Mouse (Mus musculus): ENCODE measurements at regions not wholly inside any gene's neighbourhood (a gene's known extent, or its start where the extent isn't known, plus 50 kb on each side); places are given as distances from the start of the nearest gene placed in this dataset.

DNA sequence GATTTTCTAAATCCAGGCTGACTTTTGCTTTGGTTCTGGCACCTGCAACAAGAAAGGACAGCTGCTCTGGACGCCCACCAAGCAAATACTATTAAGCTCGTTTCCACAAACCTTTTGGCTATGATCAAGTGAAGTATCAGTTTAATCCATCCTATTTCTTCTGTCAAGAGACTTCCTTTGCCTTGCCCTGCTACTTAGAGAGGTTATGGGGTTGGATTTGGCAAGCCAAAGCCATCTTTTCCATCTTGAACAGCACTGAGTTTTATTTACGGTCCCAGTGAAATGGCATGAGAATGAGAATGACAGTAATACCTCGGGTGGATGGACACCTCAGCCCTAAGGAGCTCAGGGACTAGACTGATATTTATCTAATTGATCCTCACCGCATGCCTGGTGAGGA is 285.4 kb downstream of the Cenpc1 start:
- no peak overlapping the region for H3K4me3 ChIP-seq (replicated peaks)
- WGBS: 59% methylated on average over 5 of the region's 5 CpGs
- no peak for ATAC-seq (ENCODE audit: insufficient number of reproducible peaks, low FRiP score, low TSS enrichment, low read depth)
- H3K27ac ChIP-seq (replicated peaks): no peak overlapping the region
- no peaks in the 10 kb centered on the region for H3K27me3 ChIP-seq
- no peaks in the 10 kb centered on the region for H3K9me3 ChIP-seq (replicated peaks)
- no peak overlapping the region for H3K9ac ChIP-seq
- H3K4me2 ChIP-seq (replicated peaks): no peak overlapping the region
- no peaks in the 10 kb centered on the region for H3K4me1 ChIP-seq
- no peaks in the 10 kb centered on the region for H3K36me3 ChIP-seq

- Histone ChIP-seq H3K4me3 (replicated peaks) (no peak overlapping the region), H3K9me3 (replicated peaks) (no peaks in the 10 kb centered on the region), H3K36me3 (no peaks in the 10 kb centered on the region), H3K4me1 (no peaks in the 10 kb centered on the region), H3K27ac (replicated peaks) (no peak overlapping the region), H3K27me3 (no peaks in the 10 kb centered on the region), H3K9ac (no peak overlapping the region), H3K4me2 (replicated peaks) (no peak overlapping the region)
- ATAC-seq (ENCODE audit: insufficient number of reproducible peaks, low FRiP score, low TSS enrichment, low read depth): no peak
- WGBS: 53% methylated on average over 4 of the region's 4 CpGs
These were observed 286.2 kb downstream of the Cenpc1 start for GRCm38 (mm10) chr5:85779205-85779604.

GRCm38 (mm10) chr5:85772660-85773059 is 292.7 kb downstream of the Cenpc1 start:
- 81% methylated on average over 4 of the region's 4 CpGs for WGBS
- Histone ChIP-seq H3K4me1 (no peaks in the 10 kb centered on the region), H3K36me3 (no peaks in the 10 kb centered on the region), H3K27me3 (no peaks in the 10 kb centered on the region), H3K9ac (no peak overlapping the region), H3K4me2 (replicated peaks) (no peak overlapping the region), H3K27ac (replicated peaks) (no peak overlapping the region), H3K4me3 (replicated peaks) (no peak overlapping the region), H3K9me3 (replicated peaks) (no peaks in the 10 kb centered on the region)
- ATAC-seq (ENCODE audit: insufficient number of reproducible peaks, low FRiP score, low TSS enrichment, low read depth): no peak

GRCm38 (mm10) chr5:85772086-85772485 is 293.3 kb downstream of the Cenpc1 start:
- ATAC-seq (ENCODE audit: insufficient number of reproducible peaks, low FRiP score, low TSS enrichment, low read depth): no peak
- no peak overlapping the region for H3K9ac ChIP-seq
- no peaks in the 10 kb centered on the region for H3K36me3 ChIP-seq
- no peaks in the 10 kb centered on the region for H3K4me1 ChIP-seq
- no peaks in the 10 kb centered on the region for H3K9me3 ChIP-seq (replicated peaks)
- 62% methylated on average over 4 of the region's 4 CpGs for WGBS
- H3K27me3 ChIP-seq: no peaks in the 10 kb centered on the region
- no peak overlapping the region for H3K27ac ChIP-seq (replicated peaks)
- H3K4me2 ChIP-seq (replicated peaks): no peak overlapping the region
- H3K4me3 ChIP-seq (replicated peaks): no peak overlapping the region

DNA sequence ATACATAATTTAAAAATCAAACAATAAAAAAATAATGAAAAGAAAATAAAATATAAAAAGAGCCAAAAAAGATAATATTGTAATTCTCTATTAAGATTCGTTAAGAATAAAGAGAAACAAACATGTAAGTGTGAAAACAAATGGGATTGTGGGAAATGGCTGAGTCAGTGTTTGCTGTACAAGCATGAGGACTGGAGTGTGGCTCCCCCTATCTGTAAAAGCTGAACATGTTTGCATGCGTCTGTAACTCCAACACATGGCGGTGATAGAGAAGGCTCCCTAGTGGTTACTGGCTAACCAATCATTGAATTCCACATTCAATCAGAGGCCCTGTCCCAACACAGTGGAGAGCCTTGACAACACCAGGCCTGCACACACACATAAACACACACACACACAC is 298.2 kb downstream of the Cenpc1 start:
- H3K4me2 ChIP-seq (replicated peaks): no peak overlapping the region

GRCm38 (mm10) chr5:85756716-85757115 is 308.7 kb downstream of the Cenpc1 start:
- no peak for ATAC-seq (ENCODE audit: insufficient number of reproducible peaks, low FRiP score, low TSS enrichment, low read depth)
- H3K4me3 ChIP-seq (replicated peaks): no peak overlapping the region
- H3K4me1 ChIP-seq: no peaks in the 10 kb centered on the region
- 83% methylated on average over 8 of the region's 8 CpGs for WGBS
- no peaks in the 10 kb centered on the region for H3K9me3 ChIP-seq (replicated peaks)
- H3K9ac ChIP-seq: no peak overlapping the region
- H3K4me2 ChIP-seq (replicated peaks): no peak overlapping the region
- no peaks in the 10 kb centered on the region for H3K27me3 ChIP-seq
- no peak overlapping the region for H3K27ac ChIP-seq (replicated peaks)
- H3K36me3 ChIP-seq: no peaks in the 10 kb centered on the region

More for the DNA sequence above, 298.2 kb downstream of the Cenpc1 start:
- H3K4me3 ChIP-seq (replicated peaks): no peak overlapping the region
- H3K4me1 ChIP-seq: no peaks in the 10 kb centered on the region
- no peak overlapping the region for H3K27ac ChIP-seq (replicated peaks)
- H3K36me3 ChIP-seq: no peaks in the 10 kb centered on the region
- H3K9ac ChIP-seq: no peak overlapping the region
- WGBS: 85% methylated on average over 3 of the region's 3 CpGs
- no peaks in the 10 kb centered on the region for H3K9me3 ChIP-seq (replicated peaks)
- H3K27me3 ChIP-seq: no peaks in the 10 kb centered on the region
- no peak for ATAC-seq (ENCODE audit: insufficient number of reproducible peaks, low FRiP score, low TSS enrichment, low read depth)

GRCm38 (mm10) chr5:85754227-85754626 is 311.2 kb downstream of the Cenpc1 start:
- ATAC-seq (ENCODE audit: insufficient number of reproducible peaks, low FRiP score, low TSS enrichment, low read depth): no peak
- Histone ChIP-seq H3K27me3 (no peaks in the 10 kb centered on the region), H3K4me2 (replicated peaks) (no peak overlapping the region), H3K4me3 (replicated peaks) (no peak overlapping the region), H3K36me3 (no peaks in the 10 kb centered on the region), H3K9ac (no peak overlapping the region), H3K4me1 (no peaks in the 10 kb centered on the region), H3K9me3 (replicated peaks) (no peaks in the 10 kb centered on the region), H3K27ac (replicated peaks) (no peak overlapping the region)
- 79% methylated on average over 12 of the region's 12 CpGs for WGBS

DNA sequence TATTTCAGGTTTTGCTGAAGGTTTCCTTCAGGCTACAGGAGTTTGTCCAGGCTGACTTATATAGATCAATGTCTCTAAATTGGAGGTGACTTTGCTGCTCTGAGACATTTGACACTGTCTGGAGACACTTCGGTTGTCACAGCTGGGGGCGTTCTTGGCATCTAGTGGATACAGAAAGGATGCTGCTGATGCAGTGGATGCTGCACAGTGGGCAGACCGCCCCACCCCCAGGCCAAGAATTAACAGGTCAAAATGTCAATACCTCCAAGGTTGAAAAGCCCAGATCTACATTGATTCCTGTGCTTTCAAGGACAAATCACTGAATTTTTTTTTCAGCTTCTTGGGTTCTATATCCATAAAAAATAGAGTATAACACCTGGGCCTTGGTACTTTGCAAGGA is 312.3 kb downstream of the Cenpc1 start:
- ATAC-seq (ENCODE audit: insufficient number of reproducible peaks, low FRiP score, low TSS enrichment, low read depth): no peak
- H3K36me3 ChIP-seq: no peaks in the 10 kb centered on the region
- no peaks in the 10 kb centered on the region for H3K27me3 ChIP-seq
- no peak overlapping the region for H3K4me2 ChIP-seq (replicated peaks)
- H3K27ac ChIP-seq (replicated peaks): no peak overlapping the region
- H3K4me1 ChIP-seq: no peaks in the 10 kb centered on the region
- no peak overlapping the region for H3K4me3 ChIP-seq (replicated peaks)
- H3K9me3 ChIP-seq (replicated peaks): no peaks in the 10 kb centered on the region
- H3K9ac ChIP-seq: no peak overlapping the region
- 70% methylated on average over 3 of the region's 3 CpGs for WGBS

DNA sequence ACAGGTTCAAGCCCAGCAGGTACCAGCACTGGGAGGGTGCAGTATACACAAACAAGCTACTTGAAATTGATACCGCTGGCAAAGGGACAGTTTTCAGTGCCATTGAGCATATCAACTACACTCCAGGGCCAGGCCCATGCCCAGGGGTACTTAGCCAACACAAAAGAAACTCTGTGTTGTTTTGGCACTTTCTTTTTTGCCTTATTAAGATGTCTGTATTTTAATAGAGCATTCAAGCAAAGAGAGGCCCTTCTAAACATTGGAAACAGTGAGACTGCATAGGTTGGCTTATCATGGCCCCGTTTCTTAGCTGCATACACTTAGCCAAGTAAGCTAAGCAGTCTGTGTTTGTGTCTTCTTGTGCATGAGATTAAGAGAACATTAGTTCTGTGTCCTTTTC is 313.7 kb downstream of the Cenpc1 start:
- Histone ChIP-seq H3K36me3 (no peaks in the 10 kb centered on the region), H3K9me3 (replicated peaks) (no peaks in the 10 kb centered on the region), H3K27me3 (no peaks in the 10 kb centered on the region), H3K4me3 (replicated peaks) (no peak overlapping the region), H3K27ac (replicated peaks) (no peak overlapping the region), H3K9ac (no peak overlapping the region), H3K4me2 (replicated peaks) (no peak overlapping the region), H3K4me1 (no peaks in the 10 kb centered on the region)
- no peak for ATAC-seq (ENCODE audit: insufficient number of reproducible peaks, low FRiP score, low TSS enrichment, low read depth)
- WGBS: 72% methylated on average over 2 of the region's 2 CpGs

- no peaks in the 10 kb centered on the region for H3K27me3 ChIP-seq
- ATAC-seq (ENCODE audit: insufficient number of reproducible peaks, low FRiP score, low TSS enrichment, low read depth): no peak
- H3K4me2 ChIP-seq (replicated peaks): no peak overlapping the region
- H3K9ac ChIP-seq: no peak overlapping the region
- no peak overlapping the region for H3K4me3 ChIP-seq (replicated peaks)
- 51% methylated on average over 1 of the region's 1 CpGs for WGBS
- no peaks in the 10 kb centered on the region for H3K4me1 ChIP-seq
- H3K9me3 ChIP-seq (replicated peaks): no peaks in the 10 kb centered on the region
- no peak overlapping the region for H3K27ac ChIP-seq (replicated peaks)
- no peaks in the 10 kb centered on the region for H3K36me3 ChIP-seq
These were observed 314.5 kb downstream of the Cenpc1 start for GRCm38 (mm10) chr5:85750893-85751292.

- ATAC-seq (ENCODE audit: insufficient number of reproducible peaks, low FRiP score, low TSS enrichment, low read depth): no peak
- 51% methylated on average over 3 of the region's 3 CpGs for WGBS
These were observed 335.8 kb downstream of the Cenpc1 start for GRCm38 (mm10) chr5:85729613-85730012.

DNA sequence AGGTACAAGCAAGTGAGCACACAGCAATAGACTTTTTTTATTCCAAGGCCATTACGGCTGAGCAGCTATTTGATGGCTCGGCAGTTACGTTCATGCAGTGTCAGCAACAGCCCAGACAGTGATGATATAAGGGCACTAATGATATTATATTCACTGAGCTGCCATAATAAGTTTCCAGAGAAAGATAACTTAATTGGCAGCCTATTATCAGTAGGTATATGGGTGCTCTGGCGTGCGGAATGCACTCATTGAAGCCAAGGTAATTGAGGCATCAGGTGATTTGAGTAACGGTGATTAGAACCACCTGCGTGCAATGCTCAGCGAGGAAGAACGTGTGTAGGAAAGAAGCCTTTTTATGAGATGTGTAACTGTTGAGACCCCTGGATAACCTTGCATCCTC is 358.0 kb downstream of the Cenpc1 start:
- H3K4me1 ChIP-seq: no peaks in the 10 kb centered on the region
- H3K9ac ChIP-seq: no peak overlapping the region
- H3K36me3 ChIP-seq: no peaks in the 10 kb centered on the region
- no peaks in the 10 kb centered on the region for H3K27me3 ChIP-seq
- 50% methylated on average over 9 of the region's 9 CpGs for WGBS
- no peak for ATAC-seq (ENCODE audit: insufficient number of reproducible peaks, low FRiP score, low TSS enrichment, low read depth)
- H3K9me3 ChIP-seq (replicated peaks): no peaks in the 10 kb centered on the region
- H3K4me3 ChIP-seq (replicated peaks): no peak overlapping the region
- H3K27ac ChIP-seq (replicated peaks): no peak overlapping the region
- no peak overlapping the region for H3K4me2 ChIP-seq (replicated peaks)

More at GRCm38 (mm10) chr5:85729613-85730012, 335.8 kb downstream of the Cenpc1 start:
- no peak overlapping the region for H3K9ac ChIP-seq
- H3K27ac ChIP-seq (replicated peaks): no peak overlapping the region
- H3K4me3 ChIP-seq (replicated peaks): no peak overlapping the region
- no peaks in the 10 kb centered on the region for H3K4me1 ChIP-seq
- H3K4me2 ChIP-seq (replicated peaks): no peak overlapping the region
- H3K36me3 ChIP-seq: no peaks in the 10 kb centered on the region
- no peaks in the 10 kb centered on the region for H3K9me3 ChIP-seq (replicated peaks)
- no peaks in the 10 kb centered on the region for H3K27me3 ChIP-seq

All from embryonic facial prominence, embryonic 15.5 days (tissue).